Mouse (Mus musculus): ENCODE data around the gene Gpr176. TPM values are rescaled to one million over a fixed set of nuclear protein-coding genes. Genes with fewer than 3 reads are reported as not detected.
"Not testable (repeated sequence)": the region's sequence is repeated elsewhere in the genome, so short reads cannot be mapped to it uniquely, and the experiment has no call there.

The Gpr176 gene
- polyA plus RNA-seq, 1 experiment = 0.36 TPM

- DNase-seq (ENCODE audit: low spot score) = no peak
Measured at GRCm38 (mm10) chr2:118301656-118302055, 71.6 kb downstream of the Gpr176 start.

- no peak for DNase-seq (ENCODE audit: low spot score)
Measured at GRCm38 (mm10) chr2:118301041-118301545, 72.1 kb downstream of the Gpr176 start.

- no peak for DNase-seq (ENCODE audit: low spot score)
Measured at GRCm38 (mm10) chr2:118299981-118300380, 73.2 kb downstream of the Gpr176 start.

- no peak for DNase-seq (ENCODE audit: low spot score)
Measured at GRCm38 (mm10) chr2:118298601-118299000, 74.6 kb downstream of the Gpr176 start.

- no peak for DNase-seq (ENCODE audit: low spot score)
Measured at GRCm38 (mm10) chr2:118297966-118298365, 75.3 kb downstream of the Gpr176 start.

- no peak for DNase-seq (ENCODE audit: low spot score)
Measured at GRCm38 (mm10) chr2:118295505-118295904, 77.7 kb downstream of the Gpr176 start.

GRCm38 (mm10) chr2:118293583-118293982 lies 79.6 kb downstream of the Gpr176 start:
- DNase-seq (ENCODE audit: low spot score) = no peak

- DNase-seq (ENCODE audit: low spot score) = not testable (repeated sequence)
Measured at GRCm38 (mm10) chr2:118289066-118289460, 84.2 kb downstream of the Gpr176 start.

- DNase-seq (ENCODE audit: low spot score) = no peak
Measured at GRCm38 (mm10) chr2:118288326-118289065, 84.7 kb downstream of the Gpr176 start.

- DNase-seq (ENCODE audit: low spot score) = no peak
Measured at GRCm38 (mm10) chr2:118287678-118288077, 85.5 kb downstream of the Gpr176 start.

- DNase-seq (ENCODE audit: low spot score) = no peak
Measured at GRCm38 (mm10) chr2:118282467-118282866, 90.8 kb downstream of the Gpr176 start.

GRCm38 (mm10) chr2:118278249-118278648 lies 95.0 kb downstream of the Gpr176 start:
- DNase-seq (ENCODE audit: low spot score) = no peak

- DNase-seq (ENCODE audit: low spot score) = no peak
Measured at GRCm38 (mm10) chr2:118271606-118272005, 101.6 kb downstream of the Gpr176 start.

- DNase-seq (ENCODE audit: low spot score) = no peak
Measured at GRCm38 (mm10) chr2:118270213-118270612, 103.0 kb downstream of the Gpr176 start.

GRCm38 (mm10) chr2:118263914-118264201 lies 109.4 kb downstream of the Gpr176 start:
- DNase-seq (ENCODE audit: low spot score) = no peak

- DNase-seq (ENCODE audit: low spot score) = no peak
Measured at GRCm38 (mm10) chr2:118263151-118263913, 109.9 kb downstream of the Gpr176 start.

- DNase-seq (ENCODE audit: low spot score) = no peak
Measured at GRCm38 (mm10) chr2:118262673-118263072, 110.5 kb downstream of the Gpr176 start.

GRCm38 (mm10) chr2:118259746-118260145 lies 113.5 kb downstream of the Gpr176 start:
- DNase-seq (ENCODE audit: low spot score) = no peak

- DNase-seq (ENCODE audit: low spot score) = no peak
Measured at GRCm38 (mm10) chr2:118257094-118257493, 116.1 kb downstream of the Gpr176 start.

- DNase-seq (ENCODE audit: low spot score) = peak; percentile 48
Measured at GRCm38 (mm10) chr2:118256621-118257053, 116.6 kb downstream of the Gpr176 start, which contains the start of gene Fsip1. Fsip1 (minus strand) TSS chr2:118256966.

GRCm38 (mm10) chr2:118254516-118254915 lies 118.7 kb downstream of the Gpr176 start:
- DNase-seq (ENCODE audit: low spot score) = no peak

GRCm38 (mm10) chr2:118248966-118249365 lies 124.3 kb downstream of the Gpr176 start:
- no peak for DNase-seq (ENCODE audit: low spot score)

GRCm38 (mm10) chr2:118248016-118248415 lies 125.2 kb downstream of the Gpr176 start:
- DNase-seq (ENCODE audit: low spot score) = no peak

All from urinary bladder, adult 2 months (tissue).